In the genomic region with DNA sequence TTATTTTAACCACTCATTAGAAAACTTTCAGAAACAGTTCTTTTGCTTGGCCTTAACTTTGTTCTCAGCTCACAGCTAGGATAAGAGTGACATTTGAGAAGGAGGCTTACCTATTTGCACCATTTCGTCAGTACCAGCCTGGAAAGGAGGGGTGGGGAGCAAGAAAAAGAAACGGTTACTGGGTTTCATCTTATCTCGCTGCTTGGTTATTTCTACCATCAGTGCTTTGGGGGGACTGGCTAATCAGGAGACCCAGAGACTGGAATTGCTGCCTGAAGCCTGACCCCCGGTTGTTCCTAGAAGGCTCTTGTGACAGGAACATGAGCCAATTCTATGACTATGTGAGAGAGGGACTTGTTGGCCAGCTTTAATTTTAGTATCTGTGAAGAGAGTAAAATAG, we compare ENCODE assay signal across 8 mouse cellular contexts. TPM values are rescaled to one million over a fixed set of nuclear protein-coding genes. Genes with fewer than 3 reads are reported as not detected.
DNase-seq lines count a peak whose midpoint lies in the region; ATAC-seq lines count a peak whose summit lies in the region.

No protein-coding gene starts in this region.

- H3K9ac ChIP-seq in kidney, embryonic 15.5 days = no peak overlapping the region
- H3K9ac ChIP-seq in forebrain, embryonic 12.5 days = no peak overlapping the region
- H3K9ac ChIP-seq in limb, embryonic 11.5 days (ENCODE audit: low read length) = no peak overlapping the region
- H3K9ac ChIP-seq in neural tube, embryonic 12.5 days = no peak overlapping the region

- H3K36me3 ChIP-seq in kidney, embryonic 15.5 days = no peaks in the 10 kb centered on the region
- H3K36me3 ChIP-seq in forebrain, embryonic 12.5 days (replicated peaks) = 0 out of 2 replicates have a peak, but pooled peaks cover 5% of the 10 kb centered on the region
- H3K36me3 ChIP-seq in limb, embryonic 11.5 days (ENCODE audit: control insufficient read depth, insufficient read depth, low read length) = no peaks in the 10 kb centered on the region
- no peaks in the 10 kb centered on the region for H3K36me3 ChIP-seq in neural tube, embryonic 12.5 days

- peaks cover 18% of the 10 kb centered on the region for H3K4me1 ChIP-seq in kidney, embryonic 15.5 days
- H3K4me1 ChIP-seq in forebrain, embryonic 12.5 days = peaks cover 12% of the 10 kb centered on the region
- 0 out of 2 replicates have a peak, but pooled peaks cover 3% of the 10 kb centered on the region for H3K4me1 ChIP-seq in limb, embryonic 11.5 days (ENCODE audit: control insufficient read depth, insufficient read depth, low read length)
- 0 out of 2 replicates have a peak, but pooled peaks cover 5% of the 10 kb centered on the region for H3K4me1 ChIP-seq in neural tube, embryonic 12.5 days

- 34% methylated on average over 4 of the region's 4 CpGs for WGBS in kidney, embryonic 15.5 days
- 26% methylated on average over 4 of the region's 4 CpGs for WGBS in forebrain, embryonic 12.5 days
- WGBS in limb, embryonic 11.5 days = 26% methylated on average over 4 of the region's 4 CpGs
- 50% methylated on average over 4 of the region's 4 CpGs for WGBS in neural tube, embryonic 12.5 days

- H3K27me3 ChIP-seq in kidney, embryonic 15.5 days = no peaks in the 10 kb centered on the region
- peaks cover 7% of the 10 kb centered on the region for H3K27me3 ChIP-seq in forebrain, embryonic 12.5 days
- H3K27me3 ChIP-seq in limb, embryonic 11.5 days (ENCODE audit: control insufficient read depth, insufficient read depth, low read length) = no peaks in the 10 kb centered on the region
- no peaks in the 10 kb centered on the region for H3K27me3 ChIP-seq in neural tube, embryonic 12.5 days (replicated peaks)

- no peak for DNase-seq in kidney, postnatal 25 days
- DNase-seq in limb, embryonic 11.5 days (ENCODE audit: low spot score) = no peak
- DNase-seq in adrenal gland, postnatal 10 days = no peak
- DNase-seq in layer of hippocampus, postnatal 36 days = no peak

- no peaks in the 10 kb centered on the region for H3K9me3 ChIP-seq in kidney, embryonic 15.5 days (replicated peaks)
- H3K9me3 ChIP-seq in forebrain, embryonic 12.5 days = no peaks in the 10 kb centered on the region
- H3K9me3 ChIP-seq in limb, embryonic 11.5 days (ENCODE audit: control insufficient read depth, low read length) = no peaks in the 10 kb centered on the region
- H3K9me3 ChIP-seq in neural tube, embryonic 12.5 days = 0 out of 2 replicates have a peak, but pooled peaks cover 5% of the 10 kb centered on the region

- ATAC-seq in kidney, embryonic 15.5 days (replicated peaks; ENCODE audit: low FRiP score) = no peak
- ATAC-seq in forebrain, embryonic 12.5 days (ENCODE audit: low FRiP score) = no peak
- no peak for ATAC-seq in limb, embryonic 11.5 days (ENCODE audit: insufficient number of reproducible peaks, low FRiP score, low TSS enrichment, low read depth)
- no peak for ATAC-seq in neural tube, embryonic 12.5 days (ENCODE audit: low FRiP score, low read depth)
- no peak for ATAC-seq in megakaryocyte, adult 5-6 weeks (ENCODE audit: poor library complexity, severe bottlenecking)

- no peak overlapping the region for H3K27ac ChIP-seq in kidney, embryonic 15.5 days
- no peak overlapping the region for H3K27ac ChIP-seq in forebrain, embryonic 12.5 days
- no peak overlapping the region for H3K27ac ChIP-seq in limb, embryonic 11.5 days (replicated peaks; ENCODE audit: low read depth, low read length)
- H3K27ac ChIP-seq in neural tube, embryonic 12.5 days = no peak overlapping the region

- no peak overlapping the region; the same call in 1 of the 2 replicates for H3K4me3 ChIP-seq in kidney, embryonic 15.5 days (replicated peaks)
- peak overlapping the region; percentile 67 for H3K4me3 ChIP-seq in forebrain, embryonic 12.5 days (replicated peaks)
- peak overlapping the region; percentile 65 for H3K4me3 ChIP-seq in limb, embryonic 11.5 days (ENCODE audit: low read depth, low read length)
- H3K4me3 ChIP-seq in neural tube, embryonic 12.5 days = peak overlapping the region; percentile 67; the same call in 1 of the 2 replicates

- peak overlapping the region; percentile 99; the same call in 1 of the 2 replicates for H3K4me2 ChIP-seq in kidney, embryonic 15.5 days
- peak overlapping the region; percentile 100 for H3K4me2 ChIP-seq in forebrain, embryonic 12.5 days
- peak overlapping the region; percentile 100; the same call in 1 of the 2 replicates for H3K4me2 ChIP-seq in limb, embryonic 11.5 days (ENCODE audit: low read depth, severe bottlenecking)
- H3K4me2 ChIP-seq in neural tube, embryonic 12.5 days (replicated peaks) = peak overlapping the region; percentile 96

RNA-seq across cellular contexts. Expression of a gene that starts 1.7 kb away (rescaled TPM):
- 1.7 and 1.9 TPM in 2 replicates for polyA plus RNA-seq in kidney, embryonic 15.5 days (2015; fragmentation: Nextera tagmentation; extraction: Ambion mirVana)
- polyA plus RNA-seq in forebrain, embryonic 12.5 days (2016; fragmentation: Nextera tagmentation; extraction: Ambion mirVana) = 4.4 and 5.1 TPM in 2 replicates
- polyA plus RNA-seq in limb, embryonic 11.5 days (2014; fragmentation: Nextera tagmentation; extraction: Ambion mirVana) = 7.7 and 8.6 TPM in 2 replicates
- polyA plus RNA-seq in neural tube, embryonic 12.5 days (2016; fragmentation: Nextera tagmentation; extraction: Ambion mirVana) = 3.9 and 5.6 TPM in 2 replicates
- total RNA-seq in megakaryocyte, adult 5-6 weeks (2015) = 2.1 and 3.4 TPM in 2 replicates
- total RNA-seq in megakaryocyte, adult 5-6 weeks (2017) = 1.1 and 5.1 TPM in 2 replicates
- 1 to 10 TPM; 3.7 to 3.9 TPM for total RNA-seq in adrenal gland, postnatal 10 days (2021)
- total RNA-seq in layer of hippocampus, postnatal 36 days (2021) = 10 to 100 TPM; 26.2 to 27.7 TPM
